Mouse (Mus musculus): ENCODE data around the gene Nthl1. TPM values are rescaled to one million over a fixed set of nuclear protein-coding genes. Genes with fewer than 3 reads are reported as not detected.

Nthl1 gene
- polyA plus RNA-seq, 1 experiment: 7.5 TPM

GRCm38 (mm10) chr17:24617561-24618194, 14.8 kb upstream of the Nthl1 start:
- 80% methylated on average over 14 of the region's 14 CpGs for WGBS
- DNase-seq (ENCODE audit: low read depth, low spot score): no peak

- 83% methylated on average over 8 of the region's 8 CpGs for WGBS
- no peak for DNase-seq (ENCODE audit: low read depth, low spot score)
Measured at GRCm38 (mm10) chr17:24625472-24625871, 7.0 kb upstream of the Nthl1 start.

- 41% methylated on average over 5 of the region's 5 CpGs for WGBS
- DNase-seq (ENCODE audit: low read depth, low spot score): no peak
Measured at GRCm38 (mm10) chr17:24628646-24629045, 3.8 kb upstream of the Nthl1 start.

GRCm38 (mm10) chr17:24630072-24630471, 2.4 kb upstream of the Nthl1 start:
- DNase-seq (ENCODE audit: low read depth, low spot score): no peak
- WGBS: 90% methylated on average over 14 of the region's 14 CpGs

- WGBS: 3% methylated on average over 22 of the region's 22 CpGs
- DNase-seq (ENCODE audit: low read depth, low spot score): peak; percentile 60
Measured at GRCm38 (mm10) chr17:24632813-24633449, 451 bp downstream of the Nthl1 start.

- WGBS: 95% methylated on average over 11 of the region's 11 CpGs
- no peak for DNase-seq (ENCODE audit: low read depth, low spot score)
Measured at GRCm38 (mm10) chr17:24633831-24634230, 1.4 kb downstream of the Nthl1 start.

- no peak for DNase-seq (ENCODE audit: low read depth, low spot score)
- 82% methylated on average over 4 of the region's 4 CpGs for WGBS
Measured at GRCm38 (mm10) chr17:24635024-24635423, 2.5 kb downstream of the Nthl1 start.

- 88% methylated on average over 5 of the region's 5 CpGs for WGBS
- DNase-seq (ENCODE audit: low read depth, low spot score): no peak
Measured at GRCm38 (mm10) chr17:24635694-24636093, 3.2 kb downstream of the Nthl1 start.

GRCm38 (mm10) chr17:24636781-24637481, 4.5 kb downstream of the Nthl1 start:
- 84% methylated on average over 5 of the region's 5 CpGs for WGBS

GRCm38 (mm10) chr17:24638214-24638613, 5.7 kb downstream of the Nthl1 start:
- WGBS: 78% methylated on average over 4 of the region's 4 CpGs
- DNase-seq (ENCODE audit: low read depth, low spot score): no peak

More at GRCm38 (mm10) chr17:24636781-24637481, 4.5 kb downstream of the Nthl1 start:
- DNase-seq (ENCODE audit: low read depth, low spot score): no peak

- DNase-seq (ENCODE audit: low read depth, low spot score): no peak
- WGBS: 62% methylated on average over 9 of the region's 9 CpGs
Measured at GRCm38 (mm10) chr17:24638840-24639239, 6.4 kb downstream of the Nthl1 start.

GRCm38 (mm10) chr17:24639571-24639988, 7.1 kb downstream of the Nthl1 start:
- 74% methylated on average over 5 of the region's 5 CpGs for WGBS
- no peak for DNase-seq (ENCODE audit: low read depth, low spot score)

GRCm38 (mm10) chr17:24640119-24640518, 7.6 kb downstream of the Nthl1 start:
- DNase-seq (ENCODE audit: low read depth, low spot score): no peak
- 79% methylated on average over 7 of the region's 7 CpGs for WGBS

GRCm38 (mm10) chr17:24640581-24640980, 8.1 kb downstream of the Nthl1 start:
- WGBS: 92% methylated on average over 15 of the region's 15 CpGs
- DNase-seq (ENCODE audit: low read depth, low spot score): no peak

- WGBS: 92% methylated on average over 14 of the region's 14 CpGs
Measured at GRCm38 (mm10) chr17:24641944-24642343, 9.5 kb downstream of the Nthl1 start.

GRCm38 (mm10) chr17:24642791-24643343, 10.4 kb downstream of the Nthl1 start:
- DNase-seq (ENCODE audit: low read depth, low spot score): no peak
- 77% methylated on average over 6 of the region's 6 CpGs for WGBS

More at GRCm38 (mm10) chr17:24641944-24642343, 9.5 kb downstream of the Nthl1 start:
- no peak for DNase-seq (ENCODE audit: low read depth, low spot score)

- 46% methylated on average over 7 of the region's 7 CpGs for WGBS
- DNase-seq (ENCODE audit: low read depth, low spot score): no peak
Measured at GRCm38 (mm10) chr17:24644030-24644715, 11.7 kb downstream of the Nthl1 start.

GRCm38 (mm10) chr17:24644875-24645721, 12.6 kb downstream of the Nthl1 start:
- DNase-seq (ENCODE audit: low read depth, low spot score): no peak
- WGBS: 68% methylated on average over 9 of the region's 9 CpGs

GRCm38 (mm10) chr17:24645916-24646315, 13.4 kb downstream of the Nthl1 start:
- no peak for DNase-seq (ENCODE audit: low read depth, low spot score)
- WGBS: 88% methylated on average over 3 of the region's 3 CpGs

Data from large intestine, adult 2 months (tissue).